Mouse (Mus musculus) kidney, adult 2 months (tissue): ENCODE results near the gene Shc4.

Experiments used
- CTCF ChIP-seq: fragments of 200-500 bp; conservative IDR thresholded peaks from 2 replicates; pipeline ENCODE4 v1.5.1; 2011; ENCODE audit warnings: low read depth, mild to moderate bottlenecking, control low read depth, low read length, moderate library complexity, mixed read lengths; ENCODE audit not compliant: insufficient read depth, insufficient read length
- POLR2A ChIP-seq: fragments of 200-500 bp; IDR thresholded peaks from one replicate; pipeline ENCODE4 v1.6.1; 2011; ENCODE audit warnings: low read depth, low read length, control low read depth

GRCm38 (mm10) chr2:125623211-125623610, 100.7 kb downstream of the Shc4 start:
- TF ChIP-seq CTCF (no peak), POLR2A (no peak)
